Mouse (Mus musculus): Measurements from ENCODE around the gene Tssc4. TPM values are rescaled to one million over a fixed set of nuclear protein-coding genes. Genes with fewer than 3 reads are reported as not detected.
A peak's percentile ranks its signal among the peaks of the same experiment; 100 is the strongest.

Gene Tssc4
- total and polyA plus RNA-seq, 3 experiments, result 75.6 to 76.9 TPM; not detected in 1

- H3K4me3 ChIP-seq (ENCODE audit: control insufficient read depth in 1 of 2, insufficient read depth in 1 of 2, low read depth in 2 of 2, low read length in 2 of 2), result no peak overlapping the region
- DNase-seq (ENCODE audit: low read depth, low spot score), result peak; percentile 86
- peaks cover 22 to 47% of the 10 kb centered on the region in 2 experiments for H3K4me1 ChIP-seq (ENCODE audit: control insufficient read depth in 1 of 2, insufficient read depth in 2 of 2, low read length in 2 of 2)
- peak overlapping the region; percentile 4; the same call in 1 of the 2 replicates for H3K9ac ChIP-seq (ENCODE audit: control insufficient read depth, low read depth, low read length, poor library complexity, severe bottlenecking)
- peak overlapping the region; percentile 94 for H3K27ac ChIP-seq (ENCODE audit: control insufficient read depth, low read depth, low read length)
- peaks cover 4 to 47% of the 10 kb centered on the region in 2 experiments; a peak in 3 of 4 replicates for H3K36me3 ChIP-seq (ENCODE audit: control insufficient read depth in 1 of 2, insufficient read depth in 2 of 2, low read length in 2 of 2)
- no peaks in the 10 kb centered on the region for H3K27me3 ChIP-seq (ENCODE audit: control insufficient read depth in 1 of 2, insufficient read depth in 2 of 2, low read length in 2 of 2)
- no peaks in the 10 kb centered on the region for H3K9me3 ChIP-seq (replicated peaks; ENCODE audit: insufficient read depth, low read length)
- H3K79me2 ChIP-seq (ENCODE audit: control insufficient read depth, insufficient read depth, low read length, poor library complexity), result no peaks in the 10 kb centered on the region
- TF ChIP-seq POLR2A (IDR thresholded peaks at IDR 0.05; ENCODE audit: control insufficient read depth in 1 of 2, insufficient read depth in 1 of 2, low read depth in 1 of 2, low read length in 2 of 2, poor library complexity in 1 of 2) (peak in 1 of 2 experiments; percentile 49; a peak in 2 of 4 replicates), HCFC1 (IDR thresholded peaks at IDR 0.05; ENCODE audit: low read depth, low read length) (no peak), RAD21 (IDR thresholded peaks at IDR 0.05; ENCODE audit: low read depth, low read length) (no peak), USF1 (IDR thresholded peaks at IDR 0.05; ENCODE audit: low read depth, low read length) (no peak), MAZ (IDR thresholded peaks at IDR 0.05; ENCODE audit: low read depth, low read length) (no peak), TAL1 (IDR thresholded peaks at IDR 0.05; ENCODE audit: low read length) (no peak), KAT2A (conservative IDR thresholded peaks at IDR 0.05; ENCODE audit: low read depth, low read length) (no peak), RCOR1 (IDR thresholded peaks at IDR 0.05; ENCODE audit: low read depth, low read length) (0 out of 2 replicates have a peak, but pooled peaks have one; percentile 3), NELFE (IDR thresholded peaks at IDR 0.05; ENCODE audit: low read depth, low read length) (no peak), CTCF (IDR thresholded peaks at IDR 0.05 in 2 of 3, conservative IDR thresholded peaks at IDR 0.05 in 1 of 3; ENCODE audit: control insufficient read depth in 1 of 3, insufficient read depth in 1 of 3, low read depth in 2 of 3, low read length in 3 of 3, poor library complexity in 1 of 3, severe bottlenecking in 1 of 3) (no peak), SIN3A (IDR thresholded peaks at IDR 0.05; ENCODE audit: low read length) (0 out of 2 replicates have a peak, but pooled peaks have one; percentile 25), MAX (IDR thresholded peaks at IDR 0.05; ENCODE audit: low read length) (peak; percentile 54; the same call in 1 of the 2 replicates), NRF1 (IDR thresholded peaks at IDR 0.05; ENCODE audit: insufficient read depth, low read depth, low read length, poor library complexity, severe bottlenecking) (no peak), ZC3H11A (IDR thresholded peaks at IDR 0.05; ENCODE audit: low read depth, low read length) (no peak), CHD2 (IDR thresholded peaks at IDR 0.05; ENCODE audit: low read length) (no peak), E2F4 (IDR thresholded peaks at IDR 0.05; ENCODE audit: borderline replicate concordance, low read depth, low read length) (no peak), MEF2A (IDR thresholded peaks at IDR 0.05; ENCODE audit: extremely low read depth, insufficient replicate concordance, low read depth, low read length, poor library complexity, severe bottlenecking) (no peak), CHD1 (IDR thresholded peaks at IDR 0.05; ENCODE audit: low read depth, low read length) (no peak), GATA1 (IDR thresholded peaks at IDR 0.05; ENCODE audit: low read depth, low read length) (no peak), TCF12 (IDR thresholded peaks at IDR 0.05; ENCODE audit: low read depth, low read length) (no peak), EP300 (IDR thresholded peaks at IDR 0.05; ENCODE audit: low read depth in 1 of 2, low read length in 2 of 2) (peak; percentile 8 to 24; a peak in 1 of 4 replicates), ETS1 (IDR thresholded peaks at IDR 0.05; ENCODE audit: low read depth, low read length) (peak; percentile 40; the same call in 1 of the 2 replicates), POLR2AphosphoS5 (IDR thresholded peaks at IDR 0.05; ENCODE audit: borderline replicate concordance, low read depth, low read length) (no peak), ZMIZ1 (IDR thresholded peaks at IDR 0.05; ENCODE audit: low read depth, low read length) (no peak), MYC (IDR thresholded peaks at IDR 0.05; ENCODE audit: low read depth, low read length) (peak; percentile 40; the same call in 1 of the 2 replicates), JUND (IDR thresholded peaks at IDR 0.05; ENCODE audit: low read depth, low read length) (no peak), GABPA (IDR thresholded peaks at IDR 0.05; ENCODE audit: low read depth, low read length) (no peak), MXI1 (IDR thresholded peaks at IDR 0.05; ENCODE audit: low read depth, low read length) (peak; percentile 59; the same call in 1 of the 2 replicates), UBTF (IDR thresholded peaks at IDR 0.05; ENCODE audit: borderline replicate concordance, insufficient read depth, low read depth, low read length) (no peak), BHLHE40 (IDR thresholded peaks at IDR 0.05; ENCODE audit: borderline replicate concordance, low read depth, low read length) (no peak), ELF1 (IDR thresholded peaks at IDR 0.05; ENCODE audit: low read depth, low read length) (no peak; the same call in 1 of the 2 replicates), MYB (IDR thresholded peaks at IDR 0.05; ENCODE audit: low read depth, low read length) (no peak), MAFK (IDR thresholded peaks at IDR 0.05; ENCODE audit: borderline replicate concordance, low read depth, low read length) (no peak), ZNF384 (IDR thresholded peaks at IDR 0.05; ENCODE audit: low read depth, low read length) (no peak), USF2 (IDR thresholded peaks at IDR 0.05; ENCODE audit: borderline replicate concordance in 1 of 2, insufficient read depth in 1 of 2, low read depth in 1 of 2, low read length in 2 of 2) (no peak)
Measured at GRCm38 (mm10) chr7:143021356-143022164, 47.5 kb upstream of the Tssc4 start.

Measured in MEL (cell line).